Mouse (Mus musculus) hindbrain, embryonic 13.5 days (tissue): ENCODE data around the gene Mgat4e. TPM values are rescaled to one million over a fixed set of nuclear protein-coding genes. Genes with fewer than 3 reads are reported as not detected.

Source experiments
- ATAC-seq: fragments of 200-750 bp; cut with Nextera tagmentation; 2 replicates; pipeline ENCODE4 v1.8.0; 2017; ENCODE audit warnings: moderate TSS enrichment; ENCODE audit not compliant: low FRiP score
- H3K27ac ChIP-seq: fragments of 300-500 bp; sonication (generic); 2 replicates; pipeline ENCODE4 v1.5.1; 2015; ENCODE audit warnings: inconsistent platforms, mild to moderate bottlenecking, moderate library complexity
- H3K27me3 ChIP-seq: fragments of 300-500 bp; sonication (generic); 2 replicates; pipeline ENCODE4 v1.6.1; 2015; ENCODE audit warnings: mild to moderate bottlenecking, inconsistent platforms
- H3K36me3 ChIP-seq: fragments of 300-500 bp; sonication (generic); 2 replicates; pipeline ENCODE4 v1.6.1; 2015; ENCODE audit warnings: mild to moderate bottlenecking, inconsistent platforms
- H3K4me1 ChIP-seq: fragments of 300-500 bp; sonication (generic); replicated peaks from 2 replicates; pipeline ENCODE4 v1.6.1; 2015; ENCODE audit warnings: inconsistent platforms
- H3K4me2 ChIP-seq: fragments of 300-500 bp; sonication (generic); 2 replicates; pipeline ENCODE4 v1.6.1; 2015; ENCODE audit warnings: inconsistent platforms, mild to moderate bottlenecking, moderate library complexity
- H3K4me3 ChIP-seq: fragments of 300-500 bp; sonication (generic); 2 replicates; pipeline ENCODE4 v1.5.1; 2015; ENCODE audit warnings: mild to moderate bottlenecking, inconsistent platforms
- H3K9ac ChIP-seq: fragments of 300-500 bp; sonication (generic); 2 replicates; pipeline ENCODE4 v1.6.1; 2015; ENCODE audit warnings: mild to moderate bottlenecking, inconsistent platforms
- H3K9me3 ChIP-seq: fragments of 300-500 bp; sonication (generic); 2 replicates; pipeline ENCODE4 v1.6.1; 2016; ENCODE audit warnings: inconsistent platforms
- WGBS: fragments of 180-500 bp; shearing (Covaris S2); methylation state at CpG from one replicate; pipeline ENCODE4 v1.1.7; 2015; 5-methylcytosine and 5-hydroxymethylcytosine counted together
- polyA plus RNA-seq: library from polyadenylated mRNA; unstranded; fragments of >200 nt; fragmentation: Nextera tagmentation; extraction: Ambion mirVana; gene quantifications from 2 replicates; pipeline ENCODE4 v1.2.1, GENCODE M21; 2015

The Mgat4e gene
- polyA plus RNA-seq, result not detected in 2 replicates

DNA sequence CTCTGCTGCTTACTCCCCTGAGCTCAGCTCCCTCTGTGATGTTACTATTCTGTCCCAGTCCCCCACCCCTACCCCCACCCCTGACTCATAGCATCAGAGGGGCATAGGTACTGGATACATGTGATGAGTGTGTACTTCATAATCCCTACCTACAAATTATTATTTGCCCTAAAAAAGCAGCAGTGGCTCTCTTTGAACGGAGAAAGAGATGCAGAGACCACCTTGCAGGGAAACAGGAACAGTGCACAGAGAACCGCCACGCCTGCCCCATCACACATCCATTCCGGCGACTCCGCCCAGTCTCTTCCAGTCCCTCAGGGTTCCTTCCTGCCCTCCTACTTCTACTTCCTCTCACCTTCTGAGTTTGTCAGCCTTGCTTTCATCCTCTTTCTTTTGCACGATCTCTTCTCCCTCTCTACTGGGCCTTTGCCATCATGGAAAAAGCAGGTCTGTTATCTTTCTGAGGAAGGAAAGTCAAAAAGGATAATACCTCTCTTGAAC is at the start of gene Mgat4e:
Gene Mgat4e, minus strand, starts transcription at position 51 of the 501 bp plus-strand sequence.
- Histone ChIP-seq H3K36me3 (no peaks in the 10 kb centered on the region), H3K9ac (no peak within 1 kb of the TSS), H3K27ac (no peak within 1 kb of the TSS), H3K9me3 (0 out of 2 replicates have a peak, but pooled peaks cover 9% of the 10 kb centered on the region), H3K27me3 (no peaks in the 10 kb centered on the region), H3K4me3 (no peak within 1 kb of the TSS), H3K4me2 (no peak within 1 kb of the TSS), H3K4me1 (no peaks in the 10 kb centered on the region)
- ATAC-seq, result no peak
- WGBS, result 68% methylated on average over 7 of the region's 7 CpGs

DNA sequence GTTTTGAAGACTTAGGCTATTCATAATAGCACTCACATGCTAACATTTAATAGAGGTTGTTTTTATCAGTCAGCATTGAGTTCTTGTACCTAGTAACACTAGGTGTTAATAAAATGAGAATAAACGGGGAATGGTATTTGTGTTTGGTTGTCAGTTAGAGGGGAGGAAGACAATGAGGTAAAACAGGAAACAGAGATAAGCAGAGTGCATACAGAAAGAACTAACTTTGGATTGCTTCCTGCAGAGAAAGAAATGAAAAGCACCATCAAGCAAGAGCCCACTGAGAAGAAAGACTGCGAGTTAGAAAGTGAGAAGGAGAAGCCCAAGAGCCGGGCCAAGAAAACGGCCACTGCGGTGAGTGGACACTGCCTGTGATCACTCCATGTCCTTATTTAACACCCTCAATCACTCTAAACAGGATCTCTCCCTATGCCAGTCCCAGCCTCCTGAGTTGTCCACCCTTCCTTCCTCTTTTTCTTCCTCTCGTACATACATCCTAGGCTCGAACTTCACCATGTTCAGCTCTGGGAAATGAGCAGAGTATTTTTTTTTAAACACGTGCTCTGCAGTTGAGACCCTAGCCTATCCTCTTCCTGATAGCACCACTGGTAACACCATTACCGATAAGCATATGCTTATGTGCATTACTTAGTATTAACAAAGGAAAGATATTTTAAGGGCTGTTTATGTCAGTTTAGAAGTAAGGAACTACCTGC is 48.0 kb upstream of the Mgat4e start:
- 91% methylated on average over 9 of the region's 9 CpGs for WGBS
- peaks cover 83% of the 10 kb centered on the region for H3K36me3 ChIP-seq
- no peak overlapping the region for H3K4me3 ChIP-seq

GRCm38 (mm10) chr1:134591773-134592172 is 42.3 kb upstream of the Mgat4e start:
- WGBS, result 91% methylated on average over 2 of the region's 2 CpGs
- Histone ChIP-seq H3K4me1 (no peaks in the 10 kb centered on the region), H3K36me3 (peaks cover 65% of the 10 kb centered on the region), H3K27ac (no peak overlapping the region), H3K9ac (no peak overlapping the region), H3K4me3 (no peak overlapping the region), H3K9me3 (no peaks in the 10 kb centered on the region), H3K4me2 (no peak overlapping the region), H3K27me3 (no peaks in the 10 kb centered on the region)
- no peak for ATAC-seq

More for the DNA sequence above, 48.0 kb upstream of the Mgat4e start:
- no peaks in the 10 kb centered on the region for H3K9me3 ChIP-seq
- H3K9ac ChIP-seq, result no peak overlapping the region
- no peak overlapping the region for H3K27ac ChIP-seq
- H3K4me2 ChIP-seq, result no peak overlapping the region
- no peaks in the 10 kb centered on the region for H3K27me3 ChIP-seq
- no peaks in the 10 kb centered on the region for H3K4me1 ChIP-seq
- ATAC-seq, result no peak

DNA sequence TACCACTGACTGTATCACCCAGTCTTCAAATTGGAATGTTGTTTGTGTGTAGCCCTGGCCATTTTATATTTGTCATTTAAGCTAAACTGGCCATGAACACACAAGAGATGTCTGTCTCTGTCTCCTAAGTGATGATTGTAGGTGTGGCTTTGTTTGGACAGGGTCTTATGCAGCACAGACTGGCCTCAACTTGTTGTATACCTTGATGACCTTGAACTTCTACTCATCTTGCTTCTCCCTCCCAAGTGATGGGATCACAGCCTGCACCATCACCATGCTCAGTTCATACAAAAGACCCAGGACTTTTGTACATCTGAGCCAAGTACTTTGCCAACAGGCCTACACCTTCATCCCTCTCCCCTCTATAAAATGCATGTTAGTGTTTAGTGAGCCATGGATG is 40.2 kb upstream of the Mgat4e start:
- no peak overlapping the region for H3K9ac ChIP-seq
- no peak overlapping the region for H3K4me2 ChIP-seq
- H3K27ac ChIP-seq, result no peak overlapping the region
- H3K36me3 ChIP-seq, result peaks cover 62% of the 10 kb centered on the region
- H3K4me1 ChIP-seq, result no peaks in the 10 kb centered on the region
- ATAC-seq, result no peak
- H3K27me3 ChIP-seq, result no peaks in the 10 kb centered on the region
- H3K4me3 ChIP-seq, result no peak overlapping the region
- no peaks in the 10 kb centered on the region for H3K9me3 ChIP-seq

DNA sequence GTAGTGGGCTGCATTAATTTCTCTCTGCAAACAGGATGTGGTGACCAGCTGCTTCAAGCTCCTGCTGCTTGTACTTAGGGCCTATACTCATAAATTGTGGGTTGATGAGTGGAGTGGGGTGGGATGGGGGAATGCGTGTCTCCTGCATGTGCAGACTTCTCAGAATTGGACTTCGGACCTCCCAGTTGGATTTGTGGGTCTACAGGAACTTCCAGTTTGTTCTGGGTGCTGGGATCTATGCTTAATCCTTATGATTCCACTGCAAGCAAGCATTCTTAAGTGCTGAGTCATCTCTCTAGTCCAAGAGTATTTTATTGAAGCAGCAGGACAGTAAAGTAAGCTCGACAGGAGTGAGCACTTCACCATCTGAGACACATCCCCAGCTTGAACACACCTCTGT is 34.1 kb upstream of the Mgat4e start:
- Histone ChIP-seq H3K9ac (no peak overlapping the region), H3K4me3 (no peak overlapping the region), H3K4me2 (no peak overlapping the region), H3K27ac (no peak overlapping the region), H3K36me3 (peaks cover 26% of the 10 kb centered on the region), H3K27me3 (no peaks in the 10 kb centered on the region), H3K4me1 (peaks cover 11% of the 10 kb centered on the region), H3K9me3 (no peaks in the 10 kb centered on the region)
- 81% methylated on average over 3 of the region's 3 CpGs for whole genome bisulfite sequencing
- ATAC-seq, result no peak

GRCm38 (mm10) chr1:134580796-134581195 is 31.3 kb upstream of the Mgat4e start:
- no peaks in the 10 kb centered on the region for H3K9me3 ChIP-seq
- no peak for ATAC-seq
- H3K4me2 ChIP-seq, result no peak overlapping the region
- WGBS, result 92% methylated on average over 2 of the region's 2 CpGs
- no peak overlapping the region for H3K9ac ChIP-seq
- no peaks in the 10 kb centered on the region for H3K27me3 ChIP-seq
- no peak overlapping the region for H3K4me3 ChIP-seq
- peaks cover 10% of the 10 kb centered on the region for H3K36me3 ChIP-seq
- peaks cover 13% of the 10 kb centered on the region for H3K4me1 ChIP-seq
- H3K27ac ChIP-seq, result no peak overlapping the region

DNA sequence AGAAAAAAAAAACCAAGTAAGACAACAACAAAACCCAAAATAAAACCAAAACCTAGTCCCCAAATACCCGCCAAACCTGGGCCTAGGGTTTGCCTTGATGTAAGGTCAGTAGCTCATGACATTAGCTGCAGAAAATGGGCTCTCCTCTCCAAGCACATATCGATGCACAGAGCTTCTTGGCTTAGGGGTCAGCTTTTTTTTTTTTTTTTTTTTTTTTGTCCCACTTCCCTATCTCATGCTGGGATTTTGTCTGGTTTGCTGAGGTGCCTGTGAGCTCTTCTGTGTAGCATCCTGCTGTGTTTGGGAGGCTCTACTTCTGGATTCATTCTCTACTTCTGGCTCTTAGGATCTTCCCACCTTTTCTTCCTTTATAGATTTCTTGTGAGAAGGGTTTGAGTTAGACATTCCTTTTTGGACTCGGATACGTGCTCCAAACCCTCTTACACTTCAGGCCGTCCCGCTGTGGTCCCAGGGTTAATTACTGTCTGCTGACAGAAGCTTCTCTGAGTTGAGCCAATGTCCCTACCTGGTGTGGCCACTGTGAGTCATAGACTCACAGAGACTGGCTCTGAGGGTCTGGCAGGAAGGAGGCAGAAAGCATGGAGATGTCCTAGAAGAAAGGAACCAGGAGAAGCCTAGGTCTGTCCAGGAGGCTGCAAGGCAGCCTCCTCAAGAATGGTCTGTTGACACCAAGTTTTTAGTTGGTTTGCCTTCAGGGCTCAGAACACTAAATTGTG is 28.1 kb upstream of the Mgat4e start:
- H3K4me1 ChIP-seq, result peaks cover 15% of the 10 kb centered on the region
- no peak overlapping the region for H3K27ac ChIP-seq
- no peak overlapping the region for H3K4me2 ChIP-seq
- no peak overlapping the region for H3K4me3 ChIP-seq
- H3K27me3 ChIP-seq, result no peaks in the 10 kb centered on the region
- no peak for ATAC-seq
- no peaks in the 10 kb centered on the region for H3K9me3 ChIP-seq
- no peak overlapping the region for H3K9ac ChIP-seq
- 85% methylated on average over 6 of the region's 6 CpGs for WGBS
- H3K36me3 ChIP-seq, result 0 out of 2 replicates have a peak, but pooled peaks cover 3% of the 10 kb centered on the region

DNA sequence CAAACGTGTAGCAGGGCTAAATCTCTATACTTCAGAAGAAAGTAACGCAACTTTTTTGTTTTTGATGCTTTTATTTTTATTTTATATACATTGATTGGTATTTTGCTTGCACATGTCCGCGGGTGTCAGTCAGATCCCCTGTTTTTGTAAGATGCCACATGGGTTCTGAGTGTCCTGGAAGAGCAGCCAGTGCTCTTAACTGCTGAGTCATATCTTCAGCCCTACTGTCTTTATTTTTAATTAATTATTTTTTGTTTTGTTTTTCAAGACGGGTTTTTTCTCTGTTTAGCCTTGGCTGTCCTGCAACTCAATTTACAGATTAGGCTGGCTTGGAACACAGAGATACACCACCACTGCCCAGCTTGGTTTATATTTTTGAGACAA is 24.4 kb upstream of the Mgat4e start:
- WGBS, result 78% methylated on average over 5 of the region's 5 CpGs
- no peaks in the 10 kb centered on the region for H3K27me3 ChIP-seq
- H3K4me3 ChIP-seq, result no peak overlapping the region
- no peaks in the 10 kb centered on the region for H3K36me3 ChIP-seq
- H3K9me3 ChIP-seq, result no peaks in the 10 kb centered on the region
- H3K4me2 ChIP-seq, result no peak overlapping the region
- ATAC-seq, result no peak
- H3K4me1 ChIP-seq, result peaks cover 20% of the 10 kb centered on the region
- H3K27ac ChIP-seq, result no peak overlapping the region
- no peak overlapping the region for H3K9ac ChIP-seq

DNA sequence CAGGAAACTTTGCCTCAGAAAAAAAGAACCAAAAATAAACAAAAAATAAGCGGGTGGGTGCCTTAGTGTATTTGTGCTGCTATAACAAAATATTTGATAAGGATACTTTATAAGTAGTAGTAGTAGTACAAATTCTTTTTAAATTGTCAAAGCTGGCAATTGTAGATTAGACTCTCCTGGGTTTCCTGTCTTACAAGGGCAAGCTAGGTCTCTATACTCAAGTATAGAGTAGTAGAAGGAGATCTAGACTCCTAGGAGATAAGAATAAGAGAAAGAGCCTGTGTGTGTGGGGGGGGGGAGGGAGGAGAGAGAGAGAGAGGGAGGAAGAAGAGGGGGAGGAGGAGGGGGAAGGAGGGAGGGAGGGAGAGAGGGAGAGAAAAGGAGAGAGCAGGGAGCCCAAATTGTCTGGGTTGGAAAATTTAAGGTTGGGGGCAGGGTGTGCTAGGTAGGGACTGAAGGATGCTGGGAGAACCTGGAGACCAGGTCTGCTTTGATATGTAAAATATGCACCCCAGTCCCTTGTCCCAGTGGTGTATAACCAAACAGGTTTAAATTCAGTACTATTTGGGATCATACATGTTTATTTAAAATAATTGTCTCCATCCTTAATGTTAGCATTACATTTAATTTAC is 23.9 kb upstream of the Mgat4e start:
- 62% methylated on average over 1 of the region's 1 CpGs for WGBS
- Histone ChIP-seq H3K27ac (no peak overlapping the region), H3K27me3 (no peaks in the 10 kb centered on the region), H3K4me1 (peaks cover 22% of the 10 kb centered on the region), H3K4me3 (no peak overlapping the region), H3K36me3 (no peaks in the 10 kb centered on the region), H3K4me2 (no peak overlapping the region), H3K9ac (no peak overlapping the region), H3K9me3 (no peaks in the 10 kb centered on the region)
- ATAC-seq, result no peak

- ATAC-seq, result no peak
- Histone ChIP-seq H3K4me3 (no peak overlapping the region), H3K27ac (no peak overlapping the region), H3K4me2 (no peak overlapping the region), H3K9ac (no peak overlapping the region), H3K27me3 (no peaks in the 10 kb centered on the region), H3K4me1 (peaks cover 45% of the 10 kb centered on the region), H3K9me3 (no peaks in the 10 kb centered on the region), H3K36me3 (no peaks in the 10 kb centered on the region)
- 57% methylated on average over 3 of the region's 3 CpGs for WGBS
These were observed 21.1 kb upstream of the Mgat4e start for GRCm38 (mm10) chr1:134570631-134571030.

DNA sequence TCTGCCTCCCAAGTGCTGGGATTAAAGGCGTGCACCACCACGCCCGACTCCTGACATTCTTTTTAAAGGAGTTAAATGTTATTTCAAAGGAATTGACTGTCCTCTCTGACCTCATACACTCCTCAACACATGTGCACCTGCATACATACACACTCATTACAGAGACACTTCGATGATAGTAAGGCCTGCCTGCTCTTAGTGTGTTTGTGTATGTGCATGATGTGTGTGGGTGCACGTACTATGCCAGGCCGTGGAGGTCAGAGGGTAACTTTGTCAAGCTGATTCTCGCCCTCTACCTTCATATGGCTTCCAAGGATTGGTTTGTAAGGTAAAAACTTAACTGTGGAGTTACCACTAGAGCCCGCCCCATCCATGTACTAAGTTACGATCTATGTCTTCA is 20.7 kb upstream of the Mgat4e start:
- Histone ChIP-seq H3K27me3 (no peaks in the 10 kb centered on the region), H3K36me3 (no peaks in the 10 kb centered on the region), H3K4me1 (peaks cover 48% of the 10 kb centered on the region), H3K4me2 (no peak overlapping the region), H3K27ac (no peak overlapping the region), H3K9me3 (no peaks in the 10 kb centered on the region), H3K4me3 (no peak overlapping the region), H3K9ac (no peak overlapping the region)
- WGBS, result 97% methylated on average over 9 of the region's 9 CpGs
- no peak for ATAC-seq

GRCm38 (mm10) chr1:134567511-134567910 is 18.0 kb upstream of the Mgat4e start:
- Histone ChIP-seq H3K4me3 (no peak overlapping the region), H3K9me3 (no peaks in the 10 kb centered on the region), H3K36me3 (no peaks in the 10 kb centered on the region), H3K4me1 (peaks cover 66% of the 10 kb centered on the region), H3K27ac (no peak overlapping the region), H3K4me2 (no peak overlapping the region), H3K9ac (no peak overlapping the region), H3K27me3 (no peaks in the 10 kb centered on the region)
- WGBS, result 26% methylated on average over 1 of the region's 1 CpGs
- no peak for ATAC-seq
